Mouse (Mus musculus): ENCODE measurements at regions not wholly inside any gene's neighbourhood (a gene's known extent, or its start where the extent isn't known, plus 50 kb on each side); places are given as distances from the start of the nearest gene placed in this dataset.
A peak's percentile ranks its signal among the peaks of the same experiment; 100 is the strongest.

GRCm38 (mm10) chr13:31197593-31197992 is 223.6 kb downstream of the Gm5447 start:
- Histone ChIP-seq H3K4me2 (replicated peaks) (no peak overlapping the region), H3K9ac (no peak overlapping the region), H3K27me3 (replicated peaks) (no peaks in the 10 kb centered on the region), H3K36me3 (no peaks in the 10 kb centered on the region), H3K4me3 (replicated peaks) (no peak overlapping the region), H3K27ac (no peak overlapping the region), H3K4me1 (replicated peaks) (no peaks in the 10 kb centered on the region), H3K9me3 (no peaks in the 10 kb centered on the region)
- 60% methylated on average over 2 of the region's 2 CpGs for WGBS
- peak; percentile 53; the same call in 1 of the 2 replicates for ATAC-seq

- H3K27ac ChIP-seq: no peak overlapping the region
- H3K27me3 ChIP-seq (replicated peaks): no peaks in the 10 kb centered on the region
- no peaks in the 10 kb centered on the region for H3K9me3 ChIP-seq
- H3K36me3 ChIP-seq: no peaks in the 10 kb centered on the region
- 89% methylated on average over 1 of the region's 1 CpGs for WGBS
- H3K9ac ChIP-seq: no peak overlapping the region
- no peak overlapping the region for H3K4me3 ChIP-seq (replicated peaks)
- no peak for ATAC-seq
- H3K4me1 ChIP-seq (replicated peaks): no peaks in the 10 kb centered on the region
- H3K4me2 ChIP-seq (replicated peaks): no peak overlapping the region
These were observed 225.4 kb downstream of the Gm5447 start for GRCm38 (mm10) chr13:31199384-31199783.

- Histone ChIP-seq H3K9me3 (no peaks in the 10 kb centered on the region), H3K4me1 (replicated peaks) (no peaks in the 10 kb centered on the region), H3K9ac (no peak overlapping the region), H3K27me3 (replicated peaks) (no peaks in the 10 kb centered on the region), H3K4me3 (replicated peaks) (no peak overlapping the region), H3K36me3 (no peaks in the 10 kb centered on the region), H3K27ac (no peak overlapping the region), H3K4me2 (replicated peaks) (no peak overlapping the region)
- ATAC-seq: no peak
- WGBS: 47% methylated on average over 6 of the region's 6 CpGs
These were observed 230.1 kb downstream of the Gm5447 start for GRCm38 (mm10) chr13:31204068-31204467.

- no peak overlapping the region for H3K27ac ChIP-seq
- no peak overlapping the region for H3K4me2 ChIP-seq (replicated peaks)
- H3K9ac ChIP-seq: no peak overlapping the region
- H3K4me3 ChIP-seq (replicated peaks): no peak overlapping the region
- H3K9me3 ChIP-seq: no peaks in the 10 kb centered on the region
- no peak for ATAC-seq
- H3K4me1 ChIP-seq (replicated peaks): no peaks in the 10 kb centered on the region
- no peaks in the 10 kb centered on the region for H3K27me3 ChIP-seq (replicated peaks)
- 64% methylated on average over 5 of the region's 5 CpGs for WGBS
- H3K36me3 ChIP-seq: no peaks in the 10 kb centered on the region
These were observed 232.4 kb downstream of the Gm5447 start for GRCm38 (mm10) chr13:31206381-31206780.

- Histone ChIP-seq H3K27ac (no peak overlapping the region), H3K4me2 (replicated peaks) (no peak overlapping the region), H3K36me3 (no peaks in the 10 kb centered on the region), H3K4me1 (replicated peaks) (no peaks in the 10 kb centered on the region), H3K9me3 (no peaks in the 10 kb centered on the region), H3K9ac (no peak overlapping the region), H3K4me3 (replicated peaks) (no peak overlapping the region), H3K27me3 (replicated peaks) (no peaks in the 10 kb centered on the region)
- WGBS: 27% methylated on average over 5 of the region's 5 CpGs
- peak; percentile 70; the same call in 1 of the 2 replicates for ATAC-seq
These were observed 233.7 kb downstream of the Gm5447 start for GRCm38 (mm10) chr13:31207709-31208108.

GRCm38 (mm10) chr13:31223016-31223415 is 249.0 kb downstream of the Gm5447 start:
- no peak overlapping the region for H3K27ac ChIP-seq
- no peaks in the 10 kb centered on the region for H3K27me3 ChIP-seq (replicated peaks)
- ATAC-seq: no peak
- no peak overlapping the region for H3K4me2 ChIP-seq (replicated peaks)
- no peaks in the 10 kb centered on the region for H3K4me1 ChIP-seq (replicated peaks)
- H3K9ac ChIP-seq: no peak overlapping the region
- no peak overlapping the region for H3K4me3 ChIP-seq (replicated peaks)
- H3K9me3 ChIP-seq: no peaks in the 10 kb centered on the region
- H3K36me3 ChIP-seq: no peaks in the 10 kb centered on the region
- 85% methylated on average over 2 of the region's 2 CpGs for WGBS

GRCm38 (mm10) chr13:31240546-31240945 is 266.5 kb downstream of the Gm5447 start:
- Histone ChIP-seq H3K4me3 (replicated peaks) (no peak overlapping the region), H3K4me2 (replicated peaks) (no peak overlapping the region), H3K9ac (no peak overlapping the region), H3K27me3 (replicated peaks) (no peaks in the 10 kb centered on the region), H3K4me1 (replicated peaks) (no peaks in the 10 kb centered on the region), H3K36me3 (no peaks in the 10 kb centered on the region), H3K27ac (no peak overlapping the region), H3K9me3 (no peaks in the 10 kb centered on the region)
- no peak for ATAC-seq
- WGBS: 95% methylated on average over 6 of the region's 6 CpGs

- Histone ChIP-seq H3K4me2 (replicated peaks) (no peak overlapping the region), H3K9me3 (no peaks in the 10 kb centered on the region), H3K27ac (no peak overlapping the region), H3K4me1 (replicated peaks) (no peaks in the 10 kb centered on the region), H3K9ac (no peak overlapping the region), H3K4me3 (replicated peaks) (no peak overlapping the region), H3K36me3 (no peaks in the 10 kb centered on the region), H3K27me3 (replicated peaks) (no peaks in the 10 kb centered on the region)
- WGBS: 83% methylated on average over 3 of the region's 3 CpGs
- no peak for ATAC-seq
These were observed 275.0 kb downstream of the Gm5447 start for GRCm38 (mm10) chr13:31248996-31249395.

- 52% methylated on average over 5 of the region's 5 CpGs for WGBS
- no peak for ATAC-seq
- Histone ChIP-seq H3K36me3 (no peaks in the 10 kb centered on the region), H3K4me3 (replicated peaks) (no peak overlapping the region), H3K27me3 (replicated peaks) (no peaks in the 10 kb centered on the region), H3K4me2 (replicated peaks) (no peak overlapping the region), H3K9ac (no peak overlapping the region), H3K9me3 (no peaks in the 10 kb centered on the region), H3K27ac (no peak overlapping the region), H3K4me1 (replicated peaks) (no peaks in the 10 kb centered on the region)
These were observed 275.5 kb downstream of the Gm5447 start for GRCm38 (mm10) chr13:31249525-31249924.

- Histone ChIP-seq H3K27ac (no peak overlapping the region), H3K27me3 (replicated peaks) (no peaks in the 10 kb centered on the region), H3K4me1 (replicated peaks) (no peaks in the 10 kb centered on the region), H3K36me3 (no peaks in the 10 kb centered on the region), H3K9me3 (no peaks in the 10 kb centered on the region), H3K9ac (no peak overlapping the region), H3K4me3 (replicated peaks) (no peak overlapping the region), H3K4me2 (replicated peaks) (no peak overlapping the region)
- ATAC-seq: no peak
- WGBS: 51% methylated on average over 4 of the region's 4 CpGs
These were observed 280.0 kb downstream of the Gm5447 start for GRCm38 (mm10) chr13:31254016-31254415.

- Histone ChIP-seq H3K27ac (no peak overlapping the region), H3K9ac (no peak overlapping the region), H3K9me3 (no peaks in the 10 kb centered on the region), H3K27me3 (replicated peaks) (no peaks in the 10 kb centered on the region), H3K4me3 (replicated peaks) (no peak overlapping the region), H3K36me3 (no peaks in the 10 kb centered on the region), H3K4me1 (replicated peaks) (no peaks in the 10 kb centered on the region), H3K4me2 (replicated peaks) (no peak overlapping the region)
- ATAC-seq: no peak
- 87% methylated on average over 3 of the region's 3 CpGs for WGBS
These were observed 280.7 kb downstream of the Gm5447 start for GRCm38 (mm10) chr13:31254744-31255143.

GRCm38 (mm10) chr13:31255506-31255905 is 281.5 kb downstream of the Gm5447 start:
- no peak for ATAC-seq
- 91% methylated on average over 3 of the region's 3 CpGs for WGBS
- no peaks in the 10 kb centered on the region for H3K4me1 ChIP-seq (replicated peaks)

GRCm38 (mm10) chr13:31267865-31268264 is 288.1 kb upstream of the Foxq1 start:
- no peak for ATAC-seq
- 42% methylated on average over 3 of the region's 3 CpGs for WGBS
- H3K9ac ChIP-seq: no peak overlapping the region
- H3K27ac ChIP-seq: no peak overlapping the region
- H3K4me2 ChIP-seq (replicated peaks): no peak overlapping the region
- no peak overlapping the region for H3K4me3 ChIP-seq (replicated peaks)
- H3K36me3 ChIP-seq: no peaks in the 10 kb centered on the region
- no peaks in the 10 kb centered on the region for H3K9me3 ChIP-seq
- H3K4me1 ChIP-seq (replicated peaks): no peaks in the 10 kb centered on the region
- no peaks in the 10 kb centered on the region for H3K27me3 ChIP-seq (replicated peaks)

More at GRCm38 (mm10) chr13:31255506-31255905, 281.5 kb downstream of the Gm5447 start:
- no peak overlapping the region for H3K4me2 ChIP-seq (replicated peaks)
- H3K9me3 ChIP-seq: no peaks in the 10 kb centered on the region
- H3K27me3 ChIP-seq (replicated peaks): no peaks in the 10 kb centered on the region
- no peak overlapping the region for H3K9ac ChIP-seq
- no peaks in the 10 kb centered on the region for H3K36me3 ChIP-seq
- H3K4me3 ChIP-seq (replicated peaks): no peak overlapping the region
- H3K27ac ChIP-seq: no peak overlapping the region

Data from intestine, embryonic 15.5 days (tissue).